In the genomic region with DNA sequence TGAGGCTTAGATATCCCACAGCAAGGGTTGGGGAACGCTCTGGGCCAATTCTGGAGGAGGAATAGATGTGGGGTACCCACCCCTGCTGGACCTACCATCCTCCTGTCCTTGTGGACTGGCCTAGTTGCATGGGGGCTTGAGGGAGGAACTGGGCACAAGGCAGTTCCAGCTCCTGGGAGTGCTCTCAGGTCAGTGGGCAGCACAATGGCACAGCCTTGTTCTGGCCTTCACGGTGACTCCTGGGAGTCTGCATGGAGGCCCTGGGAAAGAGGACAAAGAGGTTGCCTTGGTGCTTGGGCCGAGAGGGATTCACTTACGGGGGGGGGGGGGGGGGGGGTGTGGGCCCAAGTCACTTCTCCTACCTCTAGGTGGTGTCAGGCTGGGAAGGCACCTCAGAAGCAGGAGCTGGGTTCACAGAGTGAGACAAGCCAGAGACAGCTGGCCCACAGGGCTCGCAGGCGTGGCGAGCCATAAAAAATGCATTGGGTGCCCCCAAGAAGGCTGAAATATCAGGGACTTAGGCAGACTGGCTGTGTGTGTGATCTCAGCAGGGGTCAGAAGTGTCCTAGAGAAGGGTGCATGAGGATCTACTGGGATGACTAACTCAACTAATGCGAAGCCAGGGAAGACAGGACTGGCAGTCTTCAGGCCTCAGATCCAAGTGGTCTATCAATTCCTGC, we compare ENCODE assay signal across 8 mouse cellular contexts.
DNase-seq lines count a peak whose midpoint lies in the region; ATAC-seq and TF ChIP-seq lines count a peak whose summit lies in the region.

No protein-coding gene starts in this region.

- ATAC-seq in forebrain, embryonic 11.5 days (replicated peaks; ENCODE audit: low FRiP score), result no peak
- ATAC-seq in midbrain, embryonic 14.5 days (ENCODE audit: low FRiP score, low TSS enrichment), result no peak

- H3K27ac ChIP-seq in gastrocnemius, adult 2 months, result peak overlapping the region; percentile 96
- H3K27ac ChIP-seq in forebrain, embryonic 11.5 days (ENCODE audit: low read depth, low read length), result peak overlapping the region; percentile 100
- peak overlapping the region; percentile 98 for H3K27ac ChIP-seq in midbrain, embryonic 14.5 days (replicated peaks; ENCODE audit: low read depth, low read length)

- peaks cover 83% of the 10 kb centered on the region for H3K4me1 ChIP-seq in forebrain, embryonic 11.5 days (replicated peaks; ENCODE audit: control insufficient read depth, insufficient read depth, low read length)
- peaks cover 79% of the 10 kb centered on the region for H3K4me1 ChIP-seq in midbrain, embryonic 14.5 days (ENCODE audit: control insufficient read depth, insufficient read depth, low read length)

- no peaks in the 10 kb centered on the region for H3K27me3 ChIP-seq in forebrain, embryonic 11.5 days (ENCODE audit: control insufficient read depth, insufficient read depth, low read length)
- no peaks in the 10 kb centered on the region for H3K27me3 ChIP-seq in midbrain, embryonic 14.5 days (ENCODE audit: control insufficient read depth, insufficient read depth, low read length)

- no peaks in the 10 kb centered on the region for H3K9me3 ChIP-seq in forebrain, embryonic 11.5 days (ENCODE audit: control insufficient read depth, low read length)
- no peaks in the 10 kb centered on the region for H3K9me3 ChIP-seq in midbrain, embryonic 14.5 days (ENCODE audit: control insufficient read depth, low read length)

- H3K9ac ChIP-seq in forebrain, embryonic 11.5 days (ENCODE audit: low read length), result peak overlapping the region; percentile 63
- peak overlapping the region; percentile 45; the same call in 1 of the 2 replicates for H3K9ac ChIP-seq in midbrain, embryonic 14.5 days (replicated peaks; ENCODE audit: low read length)

- peak; percentile 41; the same call in 1 of the 2 replicates for TF ChIP-seq CTCF in gastrocnemius, adult 2 months (IDR thresholded peaks at IDR 0.05)

- peak overlapping the region; percentile 42 for H3K4me2 ChIP-seq in forebrain, embryonic 11.5 days (ENCODE audit: low read depth, low read length, severe bottlenecking)
- H3K4me2 ChIP-seq in midbrain, embryonic 14.5 days (ENCODE audit: low read length), result peak overlapping the region; percentile 59

- WGBS in forebrain, embryonic 11.5 days, result 15% methylated on average over 8 of the region's 8 CpGs
- WGBS in midbrain, embryonic 14.5 days, result 8% methylated on average over 8 of the region's 8 CpGs

- H3K4me3 ChIP-seq in gastrocnemius, adult 2 months, result peak overlapping the region; percentile 74
- peak overlapping the region; percentile 9; the same call in 1 of the 2 replicates for H3K4me3 ChIP-seq in forebrain, embryonic 11.5 days (ENCODE audit: low read depth, low read length)
- H3K4me3 ChIP-seq in midbrain, embryonic 14.5 days (replicated peaks; ENCODE audit: low read depth, low read length), result 0 out of 2 replicates have a peak overlapping the region, but pooled peaks have one; percentile 1

- DNase-seq in gastrocnemius, adult 2 months, result peak; percentile 66
- DNase-seq in gastrocnemius, adult 18-20 months (ENCODE audit: low spot score), result no peak
- peak; percentile 71 for DNase-seq in NIH3T3 (ENCODE audit: low read depth)
- peak; percentile 71 for DNase-seq in forebrain, embryonic 11.5 days (ENCODE audit: low spot score)
- DNase-seq in kidney, adult 9 months, result peak; percentile 57
- DNase-seq in midbrain, embryonic 14.5 days, result peak; percentile 46
- DNase-seq in left cerebral cortex, adult 8-10 months (ENCODE audit: low spot score in 2 of 2), result no peak
- no peak for DNase-seq in urinary bladder, postnatal 25 days (ENCODE audit: low spot score)

- intact Hi-C loops in gastrocnemius, adult 2 months (cut with DNase I), result loop anchor here (5.0 kb wide), 2 partner anchors 48 to 117 kb away; no protein-coding TSS in a partner anchor

- no peaks in the 10 kb centered on the region for H3K36me3 ChIP-seq in forebrain, embryonic 11.5 days (ENCODE audit: control insufficient read depth, insufficient read depth, low read length)
- H3K36me3 ChIP-seq in midbrain, embryonic 14.5 days (ENCODE audit: control insufficient read depth, insufficient read depth, low read length), result no peaks in the 10 kb centered on the region

Comparison
In these comparisons a context has a peak if more than half of its experiments do, and no peak if none do; other contexts are left out.
1. DNase-seq: peak in gastrocnemius, adult 2 months (single experiment), NIH3T3 (single experiment), forebrain, embryonic 11.5 days (single experiment), kidney, adult 9 months (single experiment) and midbrain, embryonic 14.5 days (single experiment); none in gastrocnemius, adult 18-20 months (single experiment), left cerebral cortex, adult 8-10 months (0 of 2) and urinary bladder, postnatal 25 days (single experiment).
2. H3K4me3 ChIP-seq: peak in every context shown above with its lines; median percentile 74 in gastrocnemius, adult 2 months; 9 in forebrain, embryonic 11.5 days; 1 in midbrain, embryonic 14.5 days.
3. Peak in every context shown above with its lines, with median percentiles within 50 percentile points of each other: H3K27ac ChIP-seq.